Mouse (Mus musculus): ENCODE data around the gene Arrdc3. TPM values are rescaled to one million over a fixed set of nuclear protein-coding genes. Genes with fewer than 3 reads are reported as not detected.

Gene Arrdc3
- 50.3 TPM for polyA plus RNA-seq (2014; fragmentation: Illumina TruSeq; extraction: RNeasy Lipid Tissue Mini Kit (QIAGEN cat#74804); ENCODE audit: insufficient read depth, low read depth, low replicate concordance)

DNA sequence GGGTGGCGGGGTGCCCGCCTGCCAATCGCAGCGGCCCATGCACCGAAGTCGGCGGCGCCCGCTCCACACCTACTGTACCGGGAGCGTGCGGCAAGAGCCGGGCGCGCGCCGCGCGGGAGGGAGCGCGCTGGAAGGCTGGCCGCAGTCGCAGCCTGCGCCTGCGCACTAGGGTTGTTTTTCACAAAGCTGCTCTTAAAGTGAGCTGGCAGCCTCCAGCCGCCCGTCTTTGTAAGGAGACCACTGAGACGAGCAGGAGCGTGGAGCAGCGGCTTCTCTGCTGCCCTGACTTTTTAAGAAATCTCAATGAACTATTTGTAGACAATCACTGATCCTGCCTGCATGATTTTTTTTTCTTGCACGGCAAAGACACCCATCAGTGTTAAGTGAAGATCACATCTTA is at the start of gene Arrdc3:
Gene Arrdc3, plus strand, starts transcription at position 195 of the 400 bp plus-strand sequence.

